Mouse (Mus musculus): ENCODE measurements around the gene Vmn2r84.
"Not testable (repeated sequence)": the region's sequence is repeated elsewhere in the genome, so short reads cannot be mapped to it uniquely, and the experiment has no call there.

Vmn2r84 gene

DNA sequence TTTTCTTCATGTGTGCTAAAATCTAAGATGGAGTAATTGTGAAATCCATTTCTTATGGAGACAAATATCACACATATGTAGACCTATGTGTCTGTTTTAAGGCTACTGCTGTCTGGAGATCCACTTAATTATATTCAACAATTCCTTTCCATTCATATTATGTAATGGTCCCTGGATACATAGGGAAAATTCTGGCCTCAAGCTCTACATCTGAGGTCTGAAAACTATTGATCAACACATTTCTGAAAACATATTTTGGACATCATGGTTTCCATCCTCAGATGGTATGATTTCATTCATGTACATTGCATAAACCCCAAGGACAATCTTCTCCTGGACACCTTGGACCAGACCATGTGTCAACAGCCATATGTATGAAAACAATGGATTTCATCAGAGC lies at the start of gene Vmn2r84:
TSS of gene Vmn2r84 (minus strand) at position 101 of the 400 bp plus-strand sequence.
- Histone ChIP-seq H3K36me3 (ENCODE audit: insufficient read depth, low read length) (no peaks in the 10 kb centered on the region), H3K27me3 (ENCODE audit: insufficient read depth, low read length) (no peaks in the 10 kb centered on the region), H3K4me3 (replicated peaks; ENCODE audit: low read length) (no peak within 1 kb of the TSS), H3K9me3 (ENCODE audit: low read length) (peaks cover 7% of the 10 kb centered on the region), H3K4me1 (replicated peaks; ENCODE audit: low read depth, low read length) (no peaks in the 10 kb centered on the region)
- no peak for TF ChIP-seq POU5F1 (IDR thresholded peaks at IDR 0.05; ENCODE audit: borderline replicate concordance, low read length)
- TF ChIP-seq CTCF (conservative IDR thresholded peaks at IDR 0.05; ENCODE audit: low read length), result no peak
- TF ChIP-seq NANOG (IDR thresholded peaks at IDR 0.05; ENCODE audit: borderline replicate concordance, low read length), result no peak

DNA sequence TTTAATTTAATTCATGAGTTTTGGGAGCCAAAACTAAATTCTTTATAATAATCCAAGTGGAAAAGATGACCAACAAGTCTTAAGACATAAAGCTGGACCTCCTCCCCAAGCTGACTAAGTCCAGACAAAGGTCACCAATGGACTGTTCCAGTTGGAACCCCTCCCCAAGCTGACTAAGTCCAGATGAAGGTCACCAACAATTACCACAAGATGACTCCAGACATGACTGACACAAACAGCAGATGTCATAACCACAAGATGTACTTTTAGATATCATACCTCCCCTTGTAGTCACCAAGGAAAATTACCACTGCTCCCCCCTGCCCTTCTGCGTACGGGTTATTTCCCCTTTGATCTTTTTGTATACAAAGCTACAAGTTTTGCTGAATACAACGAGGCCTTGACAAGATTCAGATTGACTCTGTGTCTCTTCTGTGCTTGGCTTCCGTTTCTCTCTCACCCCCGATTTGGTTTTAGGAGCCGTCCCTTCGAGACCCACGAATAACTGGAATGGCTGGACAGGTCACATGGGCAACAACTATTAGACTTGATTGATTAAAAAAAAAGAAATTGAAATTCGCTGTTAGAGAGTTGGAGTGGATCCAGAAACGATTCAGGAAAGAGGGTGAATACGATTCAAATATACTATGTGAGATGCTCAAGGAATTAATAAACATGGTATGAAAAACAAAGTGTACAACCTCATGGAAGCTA lies 40.2 kb upstream of the Vmn2r84 start:
- not testable (repeated sequence) for H3K4me3 ChIP-seq (replicated peaks; ENCODE audit: low read length); H3K9me3 ChIP-seq (ENCODE audit: low read length); H3K27me3 ChIP-seq (ENCODE audit: insufficient read depth, low read length); H3K36me3 ChIP-seq (ENCODE audit: insufficient read depth, low read length); H3K4me1 ChIP-seq (replicated peaks; ENCODE audit: low read depth, low read length)

- not testable (repeated sequence) for H3K27me3 ChIP-seq (ENCODE audit: insufficient read depth, low read length); H3K4me3 ChIP-seq (replicated peaks; ENCODE audit: low read length); H3K36me3 ChIP-seq (ENCODE audit: insufficient read depth, low read length); H3K4me1 ChIP-seq (replicated peaks; ENCODE audit: low read depth, low read length); H3K9me3 ChIP-seq (ENCODE audit: low read length)
Measured at GRCm38 (mm10) chr10:130429603-130430002, 35.5 kb upstream of the Vmn2r84 start, which contains the start of gene Vmn2r85. Vmn2r85 (minus strand) TSS chr10:130429703.

DNA sequence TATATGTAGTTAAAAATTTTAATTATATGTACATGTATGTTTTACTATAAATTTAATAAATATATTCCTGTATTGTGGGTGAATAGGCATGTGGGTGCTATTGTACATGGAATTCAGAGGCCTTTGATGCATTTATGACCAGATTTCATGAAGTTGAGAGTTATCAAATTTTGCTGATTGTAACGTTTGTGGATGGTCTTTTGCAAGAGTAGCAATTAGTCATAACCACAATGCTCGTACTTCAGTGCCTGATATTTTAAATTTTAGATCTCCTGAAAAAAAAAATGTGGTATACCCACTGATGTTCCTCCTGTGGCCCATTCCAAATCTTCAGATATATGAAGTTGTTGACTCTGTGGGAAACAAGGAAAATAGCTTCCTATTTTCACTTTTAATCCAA lies 28.2 kb upstream of the Vmn2r84 start:
- H3K4me1 ChIP-seq (replicated peaks; ENCODE audit: low read depth, low read length); H3K36me3 ChIP-seq (ENCODE audit: insufficient read depth, low read length); H3K4me3 ChIP-seq (replicated peaks; ENCODE audit: low read length); H3K27me3 ChIP-seq (ENCODE audit: insufficient read depth, low read length): not testable (repeated sequence)
- H3K9me3 ChIP-seq (ENCODE audit: low read length), result peaks cover 25% of the 10 kb centered on the region

DNA sequence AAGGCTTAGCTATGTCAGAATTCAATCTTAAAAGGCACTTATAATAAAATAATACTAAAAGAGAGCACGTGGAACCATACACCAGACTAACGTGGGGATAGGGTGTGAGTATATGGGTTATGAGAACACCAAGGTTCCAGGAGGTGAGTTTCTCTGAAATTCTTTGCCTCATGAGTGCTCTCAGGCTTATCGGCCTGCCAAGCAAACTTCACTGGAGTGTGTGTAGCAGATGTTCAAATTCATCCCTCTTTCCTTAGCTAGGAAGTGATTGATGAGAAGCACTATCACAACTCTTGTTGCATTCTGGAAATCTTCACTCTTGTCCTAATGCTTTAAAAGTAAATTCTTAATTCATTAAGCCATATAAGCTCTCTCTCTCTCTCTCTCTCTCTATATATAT lies 26.3 kb upstream of the Vmn2r84 start:
- Histone ChIP-seq H3K4me1 (replicated peaks; ENCODE audit: low read depth, low read length) (peaks cover 3% of the 10 kb centered on the region; the same call in 1 of the 2 replicates), H3K27me3 (ENCODE audit: insufficient read depth, low read length) (no peaks in the 10 kb centered on the region), H3K4me3 (replicated peaks; ENCODE audit: low read length) (no peak overlapping the region), H3K36me3 (ENCODE audit: insufficient read depth, low read length) (peaks cover 11% of the 10 kb centered on the region; the same call in 1 of the 2 replicates), H3K9me3 (ENCODE audit: low read length) (peaks cover 32% of the 10 kb centered on the region)
- no peak for TF ChIP-seq NANOG (IDR thresholded peaks at IDR 0.05; ENCODE audit: borderline replicate concordance, low read length)
- TF ChIP-seq POU5F1 (IDR thresholded peaks at IDR 0.05; ENCODE audit: borderline replicate concordance, low read length), result no peak
- TF ChIP-seq CTCF (conservative IDR thresholded peaks at IDR 0.05; ENCODE audit: low read length), result no peak

DNA sequence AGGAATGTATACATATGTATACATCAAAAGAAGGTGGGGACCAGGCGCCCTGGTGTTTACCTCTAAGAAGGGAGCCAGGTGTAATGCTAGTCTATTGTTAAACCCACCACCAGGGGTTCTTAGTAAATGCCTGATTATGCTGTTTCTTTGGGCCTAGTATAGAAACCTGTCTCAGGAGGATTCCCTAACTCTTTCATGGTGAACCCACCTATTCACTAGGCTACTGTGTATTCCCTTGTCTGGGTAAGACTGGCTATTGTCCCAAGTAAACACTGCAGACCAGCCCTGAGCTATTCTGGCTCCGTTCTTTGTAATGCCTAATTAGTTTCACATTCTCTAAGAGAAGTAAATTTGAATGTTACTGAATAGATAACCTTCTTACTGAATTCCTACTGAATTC lies 25.8 kb upstream of the Vmn2r84 start:
- not testable (repeated sequence) for H3K27me3 ChIP-seq (ENCODE audit: insufficient read depth, low read length); H3K4me3 ChIP-seq (replicated peaks; ENCODE audit: low read length); H3K4me1 ChIP-seq (replicated peaks; ENCODE audit: low read depth, low read length)
- Histone ChIP-seq H3K36me3 (ENCODE audit: insufficient read depth, low read length) (peaks cover 11% of the 10 kb centered on the region; the same call in 1 of the 2 replicates), H3K9me3 (ENCODE audit: low read length) (peaks cover 32% of the 10 kb centered on the region)
- TF ChIP-seq NANOG (IDR thresholded peaks at IDR 0.05; ENCODE audit: borderline replicate concordance, low read length), result peak; percentile 69; the same call in 1 of the 2 replicates

- H3K9me3 ChIP-seq (ENCODE audit: low read length), result peaks cover 29% of the 10 kb centered on the region
- H3K4me3 ChIP-seq (replicated peaks; ENCODE audit: low read length); H3K36me3 ChIP-seq (ENCODE audit: insufficient read depth, low read length); H3K27me3 ChIP-seq (ENCODE audit: insufficient read depth, low read length); H3K4me1 ChIP-seq (replicated peaks; ENCODE audit: low read depth, low read length): not testable (repeated sequence)
Measured at GRCm38 (mm10) chr10:130416352-130416751, 22.2 kb upstream of the Vmn2r84 start.

DNA sequence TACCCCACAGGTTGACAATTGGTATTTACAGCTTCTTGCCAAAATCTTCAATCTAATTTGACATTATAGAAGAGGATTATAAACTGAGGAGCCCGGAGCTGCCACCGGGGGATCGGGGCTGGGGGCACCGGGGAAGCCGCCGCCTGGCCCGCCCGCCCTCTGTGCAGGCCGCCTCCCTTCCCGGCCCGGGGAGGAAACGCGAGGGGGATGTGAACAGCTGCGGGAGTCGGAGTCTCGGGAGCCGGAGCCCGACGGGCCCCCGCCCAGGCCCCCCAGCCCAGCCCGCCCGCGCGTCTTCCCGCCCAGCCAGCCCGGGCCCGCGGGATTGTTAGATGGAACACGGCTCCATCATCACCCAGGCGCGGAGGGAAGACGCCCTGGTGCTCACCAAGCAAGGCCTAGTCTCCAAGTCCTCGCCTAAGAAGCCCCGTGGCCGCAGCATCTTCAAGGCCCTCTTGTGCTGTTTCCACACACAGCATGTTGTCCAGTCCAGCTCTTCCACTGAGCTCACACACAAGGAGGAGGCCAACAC lies 18.1 kb upstream of the Vmn2r84 start:
- H3K4me1 ChIP-seq (replicated peaks; ENCODE audit: low read depth, low read length); H3K36me3 ChIP-seq (ENCODE audit: insufficient read depth, low read length); H3K27me3 ChIP-seq (ENCODE audit: insufficient read depth, low read length): not testable (repeated sequence)
- H3K9me3 ChIP-seq (ENCODE audit: low read length), result peaks cover 17% of the 10 kb centered on the region
- H3K4me3 ChIP-seq (replicated peaks; ENCODE audit: low read length), result peak overlapping the region; percentile 61

- TF ChIP-seq NANOG (IDR thresholded peaks at IDR 0.05; ENCODE audit: borderline replicate concordance, low read length) (no peak), CTCF (conservative IDR thresholded peaks at IDR 0.05; ENCODE audit: low read length) (no peak), POU5F1 (IDR thresholded peaks at IDR 0.05; ENCODE audit: borderline replicate concordance, low read length) (no peak)
- no peaks in the 10 kb centered on the region for H3K4me1 ChIP-seq (replicated peaks; ENCODE audit: low read depth, low read length)
- H3K9me3 ChIP-seq (ENCODE audit: low read length), result peaks cover 29% of the 10 kb centered on the region
Measured at GRCm38 (mm10) chr10:130375145-130375544, 19.0 kb downstream of the Vmn2r84 start.

More at GRCm38 (mm10) chr10:130375145-130375544, 19.0 kb downstream of the Vmn2r84 start:
- H3K4me3 ChIP-seq (replicated peaks; ENCODE audit: low read length), result no peak overlapping the region
- H3K36me3 ChIP-seq (ENCODE audit: insufficient read depth, low read length), result no peaks in the 10 kb centered on the region
- H3K27me3 ChIP-seq (ENCODE audit: insufficient read depth, low read length), result no peaks in the 10 kb centered on the region
